Mouse (Mus musculus): ENCODE measurements around the gene Brms1. TPM values are rescaled to one million over a fixed set of nuclear protein-coding genes. Genes with fewer than 3 reads are reported as not detected.

Gene Brms1
- polyA plus RNA-seq, 1 experiment from 2014 or later, result 56.8 TPM

DNA sequence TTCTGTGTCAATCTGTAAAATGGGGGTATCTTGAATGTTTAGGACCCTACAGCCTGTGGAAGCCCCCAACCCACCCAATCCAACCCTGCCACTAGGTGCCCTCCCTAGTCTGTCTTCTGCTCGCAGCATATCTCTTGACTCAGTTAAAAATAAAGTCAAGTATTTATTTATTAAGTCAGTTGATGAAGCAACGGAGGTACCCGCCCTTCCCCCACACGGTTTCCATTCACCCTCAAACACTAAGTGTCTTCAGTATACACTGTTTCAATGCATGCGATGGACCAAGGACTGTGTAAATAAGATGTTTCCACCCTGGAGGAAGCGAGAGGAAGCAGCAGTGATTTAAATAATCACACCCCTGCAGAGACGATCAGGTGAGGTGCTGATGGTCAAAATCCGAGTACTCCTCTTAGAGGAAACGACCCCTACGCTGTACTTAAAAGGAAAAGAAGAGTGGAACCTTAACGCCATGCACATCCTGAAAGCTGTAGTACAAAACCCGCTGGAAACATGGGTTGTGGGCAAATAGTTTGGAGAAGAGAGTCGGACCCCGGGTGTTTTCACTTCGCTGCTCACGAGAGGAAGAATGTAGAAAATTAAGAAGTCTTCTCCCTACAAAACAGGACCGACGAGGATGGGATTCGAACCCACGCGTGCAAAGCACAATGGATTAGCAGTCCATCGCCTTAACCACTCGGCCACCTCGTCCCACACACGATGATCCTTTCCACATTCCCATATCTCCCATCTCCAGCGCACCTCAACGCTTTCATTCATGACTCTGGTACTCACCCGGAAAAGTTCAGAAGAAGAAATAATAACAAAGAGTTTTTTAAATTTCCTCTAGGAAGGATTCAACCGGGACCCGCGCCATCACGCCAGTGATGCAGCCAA, 3.2 kb upstream of the Brms1 start:
- no peaks in the 10 kb centered on the region for H3K27me3 ChIP-seq
- POLR2A ChIA-PET, result interaction anchor here (1.2 to 2.4 kb wide), 3 partner anchors 10 to 14 kb away, joined by 3 to 14 read pairs (median 3); partner anchors contain the start of gene Slc29a2
- ATAC-seq (peak; percentile 1), DNase-seq (ENCODE audit: low read depth, low spot score) (no peak)
- CTCF ChIA-PET, result interaction anchor here (1.0 to 3.6 kb wide), 7 partner anchors 10 to 22 kb away, joined by 3 to 29 read pairs (median 4); partner anchors contain the start of gene Rin1
- no peak for TF ChIP-seq CTCF (IDR thresholded peaks at IDR 0.05)
- in situ Hi-C loops (cut with MboI; ENCODE audit: low pct_unique_long_range_greater_than_20kb), result no loop called here

GRCm38 (mm10) chr19:5038709-5039156, 2.4 kb upstream of the Brms1 start, which contains the start of the genes B4gat1 and AC124502.3:
B4gat1 (plus strand) TSS chr19:5038826.
AC124502.3 (plus strand) TSS chr19:5038891.
- no peaks in the 10 kb centered on the region for H3K27me3 ChIP-seq
- DNase-seq (ENCODE audit: low read depth, low spot score), result no peak
- POLR2A ChIA-PET, result interaction anchor here (0.6 to 2.4 kb wide), 4 partner anchors 9 to 187 kb away, joined by 3 to 14 read pairs (median 3); no protein-coding TSS in a partner anchor
- CTCF ChIA-PET, result interaction anchor here (1.0 to 3.6 kb wide), 7 partner anchors 9 to 50 kb away, joined by 3 to 29 read pairs (median 4); partner anchors contain the start of genes Rin1 and Yif1a
- in situ Hi-C loops (cut with MboI; ENCODE audit: low pct_unique_long_range_greater_than_20kb), result no loop called here
- no peak for TF ChIP-seq CTCF (IDR thresholded peaks at IDR 0.05)
- ATAC-seq, result peak; percentile 83

- no peak for DNase-seq (ENCODE audit: low read depth, low spot score)
- H3K27me3 ChIP-seq, result no peaks in the 10 kb centered on the region
- in situ Hi-C loops (cut with MboI; ENCODE audit: low pct_unique_long_range_greater_than_20kb), result no loop called here
- POLR2A ChIA-PET, result interaction anchor here (0.7 to 2.4 kb wide), 4 partner anchors 8 to 27 kb away, joined by 3 to 14 read pairs (median 4); no protein-coding TSS in a partner anchor
- no peak for TF ChIP-seq CTCF (IDR thresholded peaks at IDR 0.05)
- ATAC-seq, result no peak
- CTCF ChIA-PET, result interaction anchor here (1.0 to 3.6 kb wide), 8 partner anchors 8 to 77 kb away, joined by 3 to 29 read pairs (median 4); partner anchors contain the start of genes Rin1 and Yif1a
These were observed 1.6 kb upstream of the Brms1 start for GRCm38 (mm10) chr19:5039301-5040114.

DNA sequence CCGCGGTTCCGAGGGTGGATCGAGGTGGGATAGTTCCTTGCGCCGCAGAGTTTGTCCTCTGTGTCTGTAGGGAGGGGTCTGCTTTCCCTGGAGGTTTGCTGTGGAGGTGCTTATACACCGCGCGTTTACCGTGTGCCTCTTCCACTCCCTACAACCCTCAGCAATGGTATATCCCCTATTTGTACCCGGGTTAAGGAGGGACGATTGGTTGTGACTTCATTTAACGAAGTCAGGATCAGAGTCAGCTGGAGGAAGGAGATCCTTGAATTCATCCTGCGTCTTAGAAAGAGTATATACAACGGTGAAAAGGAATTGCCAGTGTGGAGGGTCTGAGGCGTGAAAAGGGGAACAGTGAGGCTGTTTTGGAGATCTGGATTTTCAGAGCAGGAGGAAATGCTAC, 434 bp downstream of the Brms1 start:
- TF ChIP-seq CTCF (IDR thresholded peaks at IDR 0.05), result no peak
- CTCF ChIA-PET, result interaction anchor here (1.2 to 3.6 kb wide), 2 partner anchors 10 to 25 kb away, joined by 3 to 29 read pairs; partner anchors contain the start of gene Rin1
- DNase-seq (ENCODE audit: low read depth, low spot score) (no peak), ATAC-seq (no peak)
- in situ Hi-C loops (cut with MboI; ENCODE audit: low pct_unique_long_range_greater_than_20kb), result no loop called here
- H3K27me3 ChIP-seq, result no peaks in the 10 kb centered on the region
- POLR2A ChIA-PET, result interaction anchor here (0.6 to 1.1 kb wide), 2 partner anchors 8 to 649 kb away, joined by 4 to 5 read pairs; no protein-coding TSS in a partner anchor

DNA sequence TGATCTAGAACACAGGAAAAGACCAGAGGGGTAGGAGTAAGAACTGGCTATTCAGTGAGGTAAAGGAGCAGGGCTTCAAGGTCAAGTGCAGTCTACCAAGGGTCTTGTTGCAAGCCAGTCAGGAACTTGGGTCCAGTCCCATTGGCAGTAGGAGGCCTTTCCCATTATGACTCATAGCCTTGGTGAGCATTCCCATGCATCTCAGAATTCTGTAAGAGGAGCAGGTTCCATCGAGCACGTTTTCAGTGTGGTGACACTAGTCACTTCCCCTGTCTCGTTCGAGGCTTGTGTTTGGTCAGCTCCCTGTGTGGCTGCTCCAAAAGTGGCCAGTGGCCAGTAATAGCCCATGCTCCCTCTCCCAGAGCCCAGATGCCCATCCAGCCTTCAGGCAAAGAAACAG, 4.4 kb downstream of the Brms1 start:
- POLR2A ChIA-PET, result no interaction called here
- H3K27me3 ChIP-seq, result no peaks in the 10 kb centered on the region
- DNase-seq (ENCODE audit: low read depth, low spot score), result no peak
- CTCF ChIA-PET, result interaction anchor here (0.8 kb wide), 2 partner anchors 9 to 10 kb away, joined by 3 read pairs; no protein-coding TSS in a partner anchor
- ATAC-seq, result no peak
- TF ChIP-seq CTCF (IDR thresholded peaks at IDR 0.05), result no peak
- in situ Hi-C loops (cut with MboI; ENCODE audit: low pct_unique_long_range_greater_than_20kb), result no loop called here

DNA sequence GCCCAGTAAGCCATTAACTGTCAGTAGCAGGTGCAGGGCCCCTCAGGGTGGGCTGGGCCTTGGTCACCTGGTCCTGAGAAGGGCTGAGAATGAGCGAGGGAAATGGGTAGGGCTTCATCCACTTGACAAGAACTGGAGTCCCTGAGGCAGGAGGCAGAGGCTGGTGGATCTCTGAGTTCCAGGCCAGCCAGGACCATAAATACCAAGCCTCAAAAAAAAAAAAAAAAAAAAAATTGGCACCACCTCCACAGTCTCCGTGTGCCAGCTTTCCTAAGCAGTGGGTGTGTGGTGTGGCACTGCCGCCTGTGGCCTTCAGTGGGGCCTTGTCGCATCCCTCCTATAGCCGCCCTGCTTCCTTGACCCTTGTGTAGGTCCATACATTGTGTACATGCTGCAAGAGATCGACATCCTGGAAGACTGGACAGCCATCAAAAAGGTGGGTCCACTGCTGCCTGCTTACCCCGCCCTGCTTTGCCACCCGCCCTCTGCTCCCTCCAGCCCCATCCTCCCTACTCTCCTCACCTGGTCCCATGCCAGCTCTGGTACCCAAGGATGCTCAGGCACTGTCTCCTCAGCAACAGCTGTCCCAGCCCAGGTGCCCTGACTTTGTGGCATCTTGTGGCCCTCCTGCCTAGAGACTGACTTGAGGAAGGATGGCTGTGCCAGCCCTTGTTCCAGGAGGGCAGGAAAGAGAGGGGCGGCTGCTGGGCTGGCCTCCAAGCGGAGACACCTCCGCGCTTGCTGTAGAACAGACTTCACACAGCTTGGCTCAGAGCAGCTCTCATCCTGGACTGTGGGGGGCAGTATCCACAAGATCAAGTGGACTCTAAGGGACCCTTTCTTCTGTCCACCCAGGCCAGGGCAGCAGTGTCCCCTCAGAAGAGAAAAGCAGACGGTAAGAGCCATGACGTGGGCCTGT, 7.2 kb downstream of the Brms1 start:
- ATAC-seq, result no peak
- TF ChIP-seq CTCF (IDR thresholded peaks at IDR 0.05), result no peak
- CTCF ChIA-PET, result interaction anchor here (0.9 to 4.3 kb wide), 4 partner anchors 10 to 31 kb away, joined by 3 to 16 read pairs (median 4); partner anchors contain the start of genes AC124502.3 and B4gat1
- no peaks in the 10 kb centered on the region for H3K27me3 ChIP-seq
- in situ Hi-C loops (cut with MboI; ENCODE audit: low pct_unique_long_range_greater_than_20kb), result no loop called here
- no peak for DNase-seq (ENCODE audit: low read depth, low spot score)
- POLR2A ChIA-PET, result interaction anchor here (1.3 kb wide), 1 partner anchor 10 kb away, joined by 3 read pairs; the partner anchor contains the start of genes AC124502.3 and B4gat1

DNA sequence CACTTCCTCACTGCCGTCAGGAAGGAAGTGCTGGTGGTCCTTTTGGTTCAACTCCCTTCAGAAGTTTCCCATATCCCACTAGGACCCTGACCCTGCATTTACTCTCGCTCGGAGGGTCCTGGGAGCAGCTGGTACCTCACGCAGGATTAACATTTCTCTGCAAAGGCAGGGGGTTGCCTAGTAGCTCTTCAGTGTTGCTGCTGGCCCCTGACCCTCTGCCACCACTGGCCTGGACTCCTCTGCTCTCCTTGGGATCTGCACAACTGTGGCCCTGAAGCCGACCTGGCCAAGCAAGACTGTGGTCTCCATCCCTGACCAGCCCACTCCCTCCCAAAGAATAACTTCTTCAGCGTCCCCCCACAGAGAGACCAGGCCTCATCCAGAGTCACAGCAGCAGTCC, 8.2 kb downstream of the Brms1 start:
- in situ Hi-C loops (cut with MboI; ENCODE audit: low pct_unique_long_range_greater_than_20kb), result no loop called here
- TF ChIP-seq CTCF (IDR thresholded peaks at IDR 0.05), result no peak
- POLR2A ChIA-PET, result interaction anchor here (0.8 kb wide), 1 partner anchor 8 kb away, joined by 5 read pairs; the partner anchor contains the start of gene Brms1
- DNase-seq (ENCODE audit: low read depth, low spot score) (no peak), ATAC-seq (no peak)
- H3K27me3 ChIP-seq, result no peaks in the 10 kb centered on the region
- CTCF ChIA-PET, result interaction anchor here (1.5 to 4.3 kb wide), 2 partner anchors 25 to 30 kb away, joined by 4 to 16 read pairs; no protein-coding TSS in a partner anchor

GRCm38 (mm10) chr19:5050047-5050905, 9.1 kb downstream of the Brms1 start, which contains the start of gene Rin1:
Rin1 (plus strand) TSS chr19:5050481.
- H3K27me3 ChIP-seq, result no peaks in the 10 kb centered on the region
- peak; percentile 58 for ATAC-seq
- CTCF ChIA-PET, result interaction anchor here (0.6 to 5.0 kb wide), 13 partner anchors 10 to 204 kb away, joined by 3 to 32 read pairs (median 5); partner anchors contain the start of genes AC124502.3, B4gat1, Brms1 and Slc29a2

More at GRCm38 (mm10) chr19:5050047-5050905, 9.1 kb downstream of the Brms1 start, which contains the start of gene Rin1:
- no peak for TF ChIP-seq CTCF (IDR thresholded peaks at IDR 0.05)
- in situ Hi-C loops (cut with MboI; ENCODE audit: low pct_unique_long_range_greater_than_20kb), result no loop called here
- DNase-seq (ENCODE audit: low read depth, low spot score), result peak; percentile 88
- POLR2A ChIA-PET, result interaction anchor here (0.6 to 2.3 kb wide), 7 partner anchors 9 to 512 kb away, joined by 3 to 14 read pairs (median 4); partner anchors contain the start of genes AC124502.3, B4gat1 and Brms1
